Mouse (Mus musculus) kidney, adult 18-20 months (tissue): ENCODE results near the gene Gm14440.
"Not testable (repeated sequence)": the region's sequence is repeated elsewhere in the genome, so short reads cannot be mapped to it uniquely, and the experiment has no call there.

Experiments used
- DNase-seq: peaks from one replicate; pipeline ENCODE4 v3.0.0; 2021

Gene Gm14440

GRCm38 (mm10) chr2:175274825-175275224 is at the start of gene Gm14440:
TSS of gene Gm14440 (plus strand) at chr2:175275125.
- not testable (repeated sequence) for DNase-seq
